Mouse (Mus musculus) embryonic facial prominence, embryonic 11.5 days (tissue): ENCODE measurements around the gene Cbr2. TPM values are rescaled to one million over a fixed set of nuclear protein-coding genes. Genes with fewer than 3 reads are reported as not detected.

Experiments
- ATAC-seq: fragments of 200-750 bp; cut with Nextera tagmentation; replicated peaks from 2 replicates; pipeline ENCODE4 v1.8.0; 2017; ENCODE audit warnings: low read depth; ENCODE audit not compliant: insufficient number of reproducible peaks, low FRiP score, low TSS enrichment
- DNase-seq: peaks from one replicate; pipeline ENCODE4 v3.0.0-alpha.2; 2015; ENCODE audit warnings: low spot score
- H3K27ac ChIP-seq: fragments of 300-500 bp; sonication (generic); replicated peaks from 2 replicates; pipeline ENCODE4 v1.5.1; 2014; ENCODE audit warnings: mild to moderate bottlenecking, low read depth, low read length, control low read depth
- H3K27me3 ChIP-seq: fragments of 300-500 bp; sonication (generic); 2 replicates; pipeline ENCODE4 v1.6.1; 2014; ENCODE audit warnings: mild to moderate bottlenecking, low read length, moderate library complexity, mixed read lengths; ENCODE audit not compliant: control insufficient read depth, insufficient read depth
- H3K36me3 ChIP-seq: fragments of 300-500 bp; sonication (generic); replicated peaks from 2 replicates; pipeline ENCODE4 v1.6.1; 2014; ENCODE audit warnings: low read depth, mild to moderate bottlenecking, low read length, moderate library complexity, mixed read lengths; ENCODE audit not compliant: control insufficient read depth, insufficient read depth
- H3K4me1 ChIP-seq: fragments of 300-500 bp; sonication (generic); 2 replicates; pipeline ENCODE4 v1.6.1; 2014; ENCODE audit warnings: low read length, mixed read lengths; ENCODE audit not compliant: control insufficient read depth, insufficient read depth
- H3K4me2 ChIP-seq: fragments of 300-500 bp; sonication (generic); 2 replicates; pipeline ENCODE4 v1.6.1; 2014; ENCODE audit warnings: low read depth, mild to moderate bottlenecking, control low read depth, low read length, moderate library complexity
- H3K4me3 ChIP-seq: fragments of 300-500 bp; sonication (generic); 2 replicates; pipeline ENCODE4 v1.5.1; 2014; ENCODE audit warnings: low read depth, low read length, control low read depth
- H3K9ac ChIP-seq: fragments of 300-500 bp; sonication (generic); replicated peaks from 2 replicates; pipeline ENCODE4 v1.6.1; 2014; ENCODE audit warnings: mild to moderate bottlenecking, control low read depth, low read length
- H3K9me3 ChIP-seq: fragments of 300-500 bp; sonication (generic); replicated peaks from 2 replicates; pipeline ENCODE4 v1.6.1; 2016; ENCODE audit warnings: mild to moderate bottlenecking, low read length, inconsistent platforms, mixed read lengths; ENCODE audit not compliant: control insufficient read depth
- WGBS: fragments of 180-500 bp; shearing (Covaris S2); extraction: QIAGEN DNeasy Blood & Tissue Kit; methylation state at CpG from one replicate; pipeline ENCODE4 v1.1.7; 2014; 5-methylcytosine and 5-hydroxymethylcytosine counted together
- polyA plus RNA-seq: library from polyadenylated mRNA; unstranded; fragments of >200 nt; fragmentation: Nextera tagmentation; extraction: Ambion mirVana; gene quantifications from 2 replicates; pipeline ENCODE4 v1.2.1, GENCODE M21; 2014

Cbr2 gene
- polyA plus RNA-seq, 1 experiment from 2014 or later, result 3.7 TPM

- no peaks in the 10 kb centered on the region for H3K4me1 ChIP-seq
- no peaks in the 10 kb centered on the region; the same call in none of the 2 replicates for H3K36me3 ChIP-seq
- H3K9ac ChIP-seq, result no peak overlapping the region
- H3K27me3 ChIP-seq, result no peaks in the 10 kb centered on the region
- H3K4me3 ChIP-seq, result no peak overlapping the region
- 76% methylated on average over 3 of the region's 3 CpGs for WGBS
- no peaks in the 10 kb centered on the region for H3K9me3 ChIP-seq
- DNase-seq (no peak), ATAC-seq (no peak)
- no peak overlapping the region for H3K4me2 ChIP-seq
- H3K27ac ChIP-seq, result no peak overlapping the region
Measured at GRCm38 (mm10) chr11:120693461-120693860, 38.5 kb downstream of the Cbr2 start.

- DNase-seq, result no peak
- no peaks in the 10 kb centered on the region; the same call in none of the 2 replicates for H3K36me3 ChIP-seq
- H3K9me3 ChIP-seq, result no peaks in the 10 kb centered on the region
- no peak overlapping the region for H3K9ac ChIP-seq
- H3K4me2 ChIP-seq, result no peak overlapping the region
- WGBS, result 97% methylated on average over 4 of the region's 4 CpGs
- H3K27ac ChIP-seq, result no peak overlapping the region
- H3K4me1 ChIP-seq, result no peaks in the 10 kb centered on the region
- ATAC-seq, result no peak
- H3K27me3 ChIP-seq, result no peaks in the 10 kb centered on the region
- H3K4me3 ChIP-seq, result no peak overlapping the region
Measured at GRCm38 (mm10) chr11:120692471-120693011, 39.4 kb downstream of the Cbr2 start.

DNA sequence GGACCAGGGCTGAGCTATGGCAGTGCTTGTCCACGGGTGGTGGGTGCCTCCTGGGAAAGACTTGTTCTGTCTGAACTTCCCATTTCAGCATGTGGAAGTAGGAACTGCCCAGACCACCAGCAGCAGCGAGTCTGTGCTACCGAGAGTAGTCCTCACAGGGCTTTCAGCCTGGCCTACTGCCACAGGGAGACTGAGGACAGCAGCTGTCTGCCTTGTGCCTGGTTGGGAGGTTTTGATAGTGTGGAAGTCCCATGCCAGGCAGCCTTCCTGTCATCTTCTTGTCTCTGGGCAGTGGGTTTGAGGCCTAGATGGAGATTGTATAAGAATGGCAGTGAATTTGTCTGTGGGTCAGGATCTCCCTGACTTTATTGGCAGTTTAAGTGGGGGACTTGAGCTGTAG, 42.5 kb downstream of the Cbr2 start:
- no peak overlapping the region for H3K4me3 ChIP-seq
- no peaks in the 10 kb centered on the region for H3K9me3 ChIP-seq
- DNase-seq (no peak), ATAC-seq (no peak)
- H3K4me1 ChIP-seq, result no peaks in the 10 kb centered on the region
- H3K27ac ChIP-seq, result no peak overlapping the region
- no peak overlapping the region for H3K4me2 ChIP-seq
- no peaks in the 10 kb centered on the region for H3K27me3 ChIP-seq
- WGBS, result 87% methylated on average over 3 of the region's 3 CpGs
- H3K36me3 ChIP-seq, result no peaks in the 10 kb centered on the region; the same call in 1 of the 2 replicates
- H3K9ac ChIP-seq, result no peak overlapping the region

- H3K4me3 ChIP-seq, result no peak overlapping the region
- H3K9ac ChIP-seq, result no peak overlapping the region
- H3K27me3 ChIP-seq, result no peaks in the 10 kb centered on the region
- no peaks in the 10 kb centered on the region for H3K4me1 ChIP-seq
- H3K4me2 ChIP-seq, result no peak overlapping the region
- DNase-seq, result no peak
- H3K9me3 ChIP-seq, result no peaks in the 10 kb centered on the region
- no peaks in the 10 kb centered on the region; the same call in 1 of the 2 replicates for H3K36me3 ChIP-seq
- ATAC-seq, result no peak
- no peak overlapping the region for H3K27ac ChIP-seq
- WGBS, result 72% methylated on average over 20 of the region's 20 CpGs
Measured at GRCm38 (mm10) chr11:120686650-120687272, 45.2 kb downstream of the Cbr2 start.

DNA sequence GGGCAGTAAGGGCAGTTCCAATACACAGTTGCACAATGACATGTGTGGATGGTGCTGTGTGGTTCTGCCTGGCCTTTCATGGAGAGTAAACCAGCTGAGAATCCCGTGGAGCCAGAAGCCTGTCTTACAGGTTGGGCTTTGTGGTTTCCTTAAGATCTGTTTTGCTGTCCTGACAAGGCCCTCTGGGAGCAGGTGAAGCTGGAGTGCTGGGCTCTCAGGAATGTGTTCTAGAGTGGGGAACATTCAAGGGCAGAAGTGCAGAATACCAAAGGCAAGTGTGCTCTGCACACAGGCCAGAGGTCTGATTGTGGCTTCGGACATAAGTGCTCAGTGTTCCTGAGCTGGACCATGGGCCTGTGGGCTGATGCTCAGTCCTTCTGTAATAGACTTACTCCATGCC, 47.3 kb downstream of the Cbr2 start:
- ATAC-seq, result no peak
- Histone ChIP-seq H3K9me3 (no peaks in the 10 kb centered on the region), H3K36me3 (no peaks in the 10 kb centered on the region; the same call in 1 of the 2 replicates), H3K27ac (no peak overlapping the region), H3K9ac (no peak overlapping the region), H3K4me3 (no peak overlapping the region), H3K4me1 (no peaks in the 10 kb centered on the region), H3K27me3 (no peaks in the 10 kb centered on the region), H3K4me2 (no peak overlapping the region)
- WGBS, result 86% methylated on average over 2 of the region's 2 CpGs
- no peak for DNase-seq

GRCm38 (mm10) chr11:120684086-120684485, 47.8 kb downstream of the Cbr2 start:
- Histone ChIP-seq H3K27ac (no peak overlapping the region), H3K4me2 (no peak overlapping the region), H3K36me3 (no peaks in the 10 kb centered on the region; the same call in 1 of the 2 replicates), H3K4me1 (no peaks in the 10 kb centered on the region), H3K9me3 (no peaks in the 10 kb centered on the region), H3K4me3 (no peak overlapping the region), H3K27me3 (no peaks in the 10 kb centered on the region), H3K9ac (no peak overlapping the region)
- no peak for ATAC-seq
- WGBS, result 70% methylated on average over 2 of the region's 2 CpGs
- no peak for DNase-seq

DNA sequence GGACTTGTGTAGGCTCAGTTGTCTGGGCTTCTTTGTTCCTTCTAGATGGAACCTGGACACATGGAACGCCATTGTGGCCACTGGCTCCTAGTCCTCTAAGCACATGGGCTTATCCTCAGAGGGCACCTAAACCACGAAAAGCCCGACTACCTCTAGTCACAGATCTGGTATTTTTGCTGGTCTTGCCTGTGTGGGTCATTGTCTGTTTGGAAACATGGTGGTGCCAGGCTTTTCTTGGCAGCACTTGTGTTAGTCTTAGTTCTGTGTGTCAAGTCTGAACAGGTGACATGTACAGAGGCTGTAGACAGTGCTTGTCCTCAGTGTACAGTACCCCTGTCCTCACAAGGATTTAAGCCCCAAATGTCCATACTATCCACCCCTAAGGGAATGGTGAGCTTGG, 48.4 kb downstream of the Cbr2 start:
- Histone ChIP-seq H3K4me3 (no peak overlapping the region), H3K9ac (no peak overlapping the region), H3K4me1 (no peaks in the 10 kb centered on the region), H3K9me3 (no peaks in the 10 kb centered on the region), H3K27ac (no peak overlapping the region), H3K4me2 (no peak overlapping the region), H3K27me3 (no peaks in the 10 kb centered on the region), H3K36me3 (no peaks in the 10 kb centered on the region)
- WGBS, result 97% methylated on average over 3 of the region's 3 CpGs
- DNase-seq, result no peak
- ATAC-seq, result no peak

GRCm38 (mm10) chr11:120682683-120683082, 49.2 kb downstream of the Cbr2 start:
- WGBS, result 95% methylated on average over 5 of the region's 5 CpGs
- no peak for DNase-seq
- H3K27me3 ChIP-seq, result no peaks in the 10 kb centered on the region
- H3K4me1 ChIP-seq, result no peaks in the 10 kb centered on the region
- ATAC-seq, result no peak
- H3K4me3 ChIP-seq, result no peak overlapping the region
- no peaks in the 10 kb centered on the region for H3K9me3 ChIP-seq
- H3K36me3 ChIP-seq, result no peaks in the 10 kb centered on the region
- no peak overlapping the region for H3K9ac ChIP-seq
- no peak overlapping the region for H3K27ac ChIP-seq
- no peak overlapping the region for H3K4me2 ChIP-seq
